Mouse (Mus musculus) G1E-ER4 (cell line): ENCODE data around the gene Ifi203. TPM values are rescaled to one million over a fixed set of nuclear protein-coding genes. Genes with fewer than 3 reads are reported as not detected.
"Not testable (repeated sequence)": the region's sequence is repeated elsewhere in the genome, so short reads cannot be mapped to it uniquely, and the experiment has no call there.

Source experiments
- GATA1 ChIP-seq: IDR thresholded peaks from one replicate; pipeline ENCODE4 v1.8.0; 2012; ENCODE audit warnings: low read length, inconsistent platforms
- polyA plus RNA-seq: library from polyadenylated mRNA; stranded (reverse); fragments of >175 nt; gene quantifications from 2 replicates; pipeline ENCODE4 v1.2.3, GENCODE M21; 2012

The Ifi203 gene
- not detected in 2 replicates for polyA plus RNA-seq

DNA sequence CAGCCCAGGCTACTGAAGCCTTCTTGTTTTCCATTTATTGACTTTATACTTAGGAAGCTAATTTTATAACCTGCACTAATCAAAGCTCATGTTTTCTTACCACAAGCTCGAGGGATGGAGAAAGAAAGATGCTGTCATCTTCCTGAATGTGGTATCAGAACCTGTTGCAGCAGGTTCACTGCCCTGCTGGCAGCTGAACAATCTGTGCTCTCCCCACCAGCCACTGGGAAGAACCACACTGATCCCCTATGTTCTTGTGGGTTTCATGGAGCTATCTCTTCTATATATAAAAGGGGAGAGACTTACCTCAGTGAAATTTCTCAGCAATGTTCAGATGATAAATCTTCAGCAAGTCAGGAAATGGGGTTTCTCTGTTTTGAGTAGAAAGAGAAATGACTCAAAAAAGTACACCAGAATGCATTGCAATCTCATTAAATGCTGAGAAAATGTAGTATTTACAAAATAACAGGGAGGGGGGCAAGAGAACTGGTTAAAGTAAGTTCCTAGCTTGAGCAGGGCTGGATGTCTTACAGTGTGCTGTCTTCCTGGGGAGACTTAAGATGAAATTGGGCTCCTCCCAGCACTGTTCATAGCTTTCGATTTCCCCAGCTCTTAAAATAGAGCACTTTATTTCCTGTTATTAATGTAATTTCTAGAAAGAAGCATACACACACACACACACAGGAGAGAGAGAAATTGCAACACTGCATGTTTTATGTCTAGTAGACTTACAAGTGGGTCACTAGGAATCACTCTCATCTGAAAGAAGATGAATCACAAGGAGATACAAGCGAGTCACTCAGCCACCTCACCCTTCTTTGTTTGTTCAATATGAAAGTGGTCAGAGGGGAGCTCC lies at the start of gene Ifi203, which contains the start of gene Mndal:
TSS of gene Ifi203 (minus strand) at position 749 of the 856 bp plus-strand sequence.
TSS of gene Mndal (minus strand) at position 568 of the 856 bp plus-strand sequence.
- not testable (repeated sequence) for TF ChIP-seq GATA1

DNA sequence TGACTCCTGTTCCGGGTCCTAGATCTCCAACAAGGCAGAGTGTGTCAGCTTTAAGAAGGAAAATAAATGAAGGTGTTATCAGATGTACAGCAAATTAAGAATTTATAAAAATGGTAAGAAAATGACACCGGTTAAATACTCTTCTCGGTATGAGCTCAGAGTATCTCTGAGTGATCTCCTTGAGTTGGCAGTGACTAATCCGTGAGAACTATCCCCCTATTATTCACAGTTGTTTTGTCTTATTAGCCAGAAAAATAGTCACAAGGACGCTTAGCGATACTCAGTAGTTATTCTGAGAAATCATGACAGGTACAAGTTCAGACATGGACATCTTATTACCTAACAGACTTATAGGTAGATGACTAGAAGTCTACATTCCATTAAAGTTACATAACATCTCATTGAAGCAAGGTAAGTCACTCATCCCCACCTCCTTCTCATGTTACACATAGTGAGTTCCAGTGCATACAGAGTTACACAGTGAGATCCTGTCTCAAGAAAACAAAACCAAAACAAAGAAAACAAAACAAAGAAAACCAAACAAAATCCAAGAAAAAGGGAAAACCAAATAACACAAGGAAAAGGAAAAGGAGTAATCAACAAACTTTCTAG lies 40.3 kb upstream of the Ifi203 start, which contains the start of gene Ifi202b:
TSS of gene Ifi202b (minus strand) at position 51 of the 612 bp plus-strand sequence.
- TF ChIP-seq GATA1: not testable (repeated sequence)

DNA sequence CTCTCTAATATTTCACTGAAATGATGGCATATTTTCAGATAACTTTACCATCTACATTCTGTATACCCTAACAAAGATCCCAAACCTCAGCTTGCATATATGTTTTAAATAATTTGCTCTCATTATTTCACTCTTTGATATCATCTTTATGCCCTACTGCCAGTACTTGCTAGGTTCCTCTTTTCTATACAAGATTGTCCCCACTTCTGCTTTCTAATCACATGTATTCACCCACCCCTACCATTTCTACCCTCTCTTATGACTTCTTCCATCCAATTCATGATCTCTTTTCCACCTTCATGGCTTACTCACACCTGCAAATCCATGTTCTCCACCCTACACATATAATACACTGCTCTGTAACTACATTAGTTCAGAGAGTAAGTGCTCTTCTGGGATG lies 35.1 kb upstream of the Ifi203 start:
- TF ChIP-seq GATA1: no peak

DNA sequence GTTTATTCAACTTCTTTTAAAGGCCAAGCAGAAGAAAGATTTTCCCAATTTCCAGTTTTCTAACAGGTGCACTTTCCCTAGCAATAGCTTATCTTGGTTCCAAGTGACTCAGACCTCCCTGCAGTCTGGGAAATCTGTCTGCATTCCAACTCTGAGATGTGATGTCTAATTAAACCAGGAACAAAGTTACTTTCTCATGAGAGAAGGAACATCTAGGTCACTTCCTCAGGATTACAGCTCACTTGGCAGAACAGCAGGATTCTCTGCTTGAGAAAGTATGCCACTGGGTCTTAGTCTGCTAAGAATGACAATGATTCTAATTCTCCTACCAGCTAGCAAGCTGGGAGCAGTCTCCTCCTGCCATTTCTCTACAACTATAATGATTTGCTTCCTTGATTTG lies 30.6 kb upstream of the Ifi203 start:
- TF ChIP-seq GATA1: no peak

DNA sequence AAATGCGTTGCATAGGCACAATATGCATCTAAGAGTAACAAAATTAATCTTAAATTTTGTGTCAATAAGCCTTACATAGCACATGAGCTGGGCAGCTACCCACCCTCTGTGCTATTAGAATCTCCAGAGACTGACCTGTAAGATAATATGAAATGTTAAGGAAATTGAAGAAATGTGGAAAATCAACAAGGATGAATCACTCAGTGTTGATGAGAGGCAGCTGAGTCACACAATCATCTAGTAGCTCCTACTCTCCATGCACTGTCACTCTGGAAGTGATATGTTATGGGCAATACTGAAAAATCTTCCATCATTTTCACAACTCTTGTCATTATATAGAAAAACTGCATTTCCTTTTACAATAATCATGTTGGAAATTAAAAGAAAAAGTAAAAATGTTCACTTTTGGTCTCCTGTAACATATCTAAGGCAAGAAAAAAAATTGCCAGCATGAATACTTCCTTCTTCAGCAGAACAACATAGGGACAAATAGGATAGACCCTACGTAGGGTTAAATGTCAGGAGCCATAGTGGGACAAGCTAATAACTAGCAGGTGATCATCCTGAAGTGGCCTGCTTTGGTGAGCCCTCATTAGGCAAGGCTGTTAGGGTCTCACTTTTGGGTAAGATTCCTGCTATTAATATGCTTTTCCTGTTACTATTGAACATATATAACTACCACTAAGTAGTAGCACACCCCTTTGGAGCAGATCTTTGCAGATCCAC lies 12.8 kb upstream of the Ifi203 start:
- no peak for TF ChIP-seq GATA1

DNA sequence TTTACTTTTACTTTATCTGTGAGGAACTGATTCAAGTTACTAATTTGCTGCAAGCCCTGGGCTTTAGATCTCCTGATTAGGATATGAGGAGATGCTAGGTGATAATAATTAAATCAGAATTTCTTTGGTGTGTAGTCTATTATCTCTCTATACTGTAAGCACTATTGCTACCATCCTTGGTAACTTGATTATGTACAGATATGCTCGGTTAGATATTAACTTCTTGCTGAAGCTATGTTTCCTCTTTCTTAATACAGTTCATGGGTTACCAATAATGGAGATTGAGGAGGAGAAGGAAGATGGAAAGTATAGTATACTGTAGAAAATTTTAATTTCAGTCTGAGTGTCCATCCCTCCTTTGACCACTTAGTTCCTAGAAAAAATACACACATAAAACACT lies 11.1 kb upstream of the Ifi203 start:
- no peak for TF ChIP-seq GATA1

DNA sequence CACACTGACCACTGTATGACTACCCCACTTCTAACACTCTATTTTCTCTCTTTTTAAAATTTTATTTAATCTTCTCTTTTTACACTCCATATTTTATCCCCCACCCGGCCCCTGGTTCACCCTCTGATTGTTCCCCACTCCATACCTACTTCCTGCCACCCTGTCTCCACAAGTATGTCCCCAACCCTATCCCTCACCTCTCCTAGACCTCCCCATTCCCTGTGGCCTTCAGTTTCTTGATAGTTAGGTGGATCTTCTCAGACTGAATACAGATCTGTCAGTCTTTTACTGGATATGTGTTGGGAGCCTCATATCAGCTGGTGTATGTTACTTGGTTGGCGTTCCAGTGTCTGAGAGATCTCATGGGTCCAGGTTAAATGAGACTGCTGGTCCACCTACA lies 27.9 kb downstream of the Ifi203 start:
- TF ChIP-seq GATA1: no peak

DNA sequence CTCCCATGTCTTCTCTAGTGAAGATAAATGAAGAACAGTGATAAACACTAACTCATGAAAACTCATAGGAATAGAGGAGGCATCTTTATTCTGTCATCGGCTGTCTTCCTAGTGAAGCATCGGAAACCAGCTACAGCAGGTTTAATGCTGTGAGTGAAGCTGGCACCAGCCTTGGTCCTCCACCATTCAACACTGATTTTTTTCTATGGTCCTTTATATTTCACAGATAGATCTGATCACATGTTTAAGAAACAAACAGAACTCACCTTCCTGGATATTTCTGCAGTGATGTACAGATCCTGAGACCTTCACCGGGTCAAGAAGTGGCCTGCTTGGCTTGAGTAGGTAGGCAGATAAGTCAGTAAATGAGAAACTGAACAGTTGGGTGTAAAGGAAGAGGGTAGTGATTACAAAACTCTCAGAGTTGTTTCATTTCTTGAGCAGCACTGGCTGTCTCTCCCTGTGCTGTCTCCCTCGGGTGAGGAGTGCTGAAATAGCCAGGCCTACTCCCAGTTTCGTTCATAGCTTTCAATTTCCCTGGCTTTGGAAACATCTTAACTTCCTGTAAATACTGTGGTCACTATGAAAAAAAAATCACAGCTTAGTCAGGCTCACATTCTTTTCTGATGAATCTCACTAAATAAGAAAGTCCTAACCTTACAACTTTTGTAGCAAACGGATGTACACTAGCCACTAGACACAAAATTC lies 29.8 kb downstream of the Ifi203 start, which contains the start of gene Ifi211:
TSS of gene Ifi211 (minus strand) at position 499 of the 708 bp plus-strand sequence.
- not testable (repeated sequence) for TF ChIP-seq GATA1

DNA sequence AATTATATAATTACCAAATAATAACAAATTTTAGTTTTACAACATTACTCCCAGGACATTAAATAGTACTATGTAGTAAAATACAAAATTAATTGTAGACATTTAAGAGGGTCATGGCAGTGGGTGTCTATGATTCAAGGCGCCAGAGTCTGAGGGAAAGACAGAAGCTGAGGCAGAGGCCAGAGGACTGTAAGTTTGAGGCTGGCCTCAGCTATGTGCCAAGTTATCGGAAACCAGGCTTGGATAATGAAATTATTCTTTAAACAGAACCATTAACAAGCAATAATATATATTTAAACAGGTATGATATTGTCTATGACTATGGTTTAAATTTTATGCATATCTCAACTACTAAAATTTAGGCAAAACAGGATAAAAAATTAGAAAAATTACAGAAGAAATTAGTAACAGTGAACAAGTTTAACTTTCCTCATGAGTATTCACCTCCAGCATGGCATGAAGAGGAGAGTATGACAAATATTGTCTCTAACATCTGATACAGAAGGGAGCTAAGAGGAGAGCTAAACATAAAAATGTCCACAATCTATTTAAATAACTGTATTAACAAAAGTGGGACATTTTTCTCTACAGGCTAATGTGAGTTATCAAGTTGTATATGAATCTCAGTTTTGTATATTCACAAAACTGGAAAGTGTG lies 30.5 kb downstream of the Ifi203 start:
- no peak for TF ChIP-seq GATA1

Other genes starting within 250 kb of the Ifi203 start
- gene Ifi207, start 200.9 kb downstream of the Ifi203 start, polyA plus RNA-seq: not detected in 2 replicates
- gene Ifi204, start 175.7 kb downstream of the Ifi203 start, polyA plus RNA-seq: not detected in 2 replicates
- gene Ifi211, start 29.6 kb downstream of the Ifi203 start, polyA plus RNA-seq: not detected in 2 replicates
- gene Mndal, start 181 bp downstream of the Ifi203 start, polyA plus RNA-seq: not detected in 2 replicates
- not detected in 2 replicates for gene Ifi202b, start 40.1 kb upstream of the Ifi203 start, polyA plus RNA-seq
- gene Ifi205, start 89.1 kb upstream of the Ifi203 start, polyA plus RNA-seq: not detected in 2 replicates
- gene Olfr433, start 98.0 kb upstream of the Ifi203 start, polyA plus RNA-seq: not detected in 2 replicates
- gene Olfr432, start 106.5 kb upstream of the Ifi203 start, polyA plus RNA-seq: not detected in 2 replicates
- not detected in 2 replicates for gene Olfr430, start 123.9 kb upstream of the Ifi203 start, polyA plus RNA-seq
- not detected in 2 replicates for gene Olfr429, start 141.7 kb upstream of the Ifi203 start, polyA plus RNA-seq
- not detected in 2 replicates for gene Olfr427, start 154.2 kb upstream of the Ifi203 start, polyA plus RNA-seq
- gene Olfr231, start 178.5 kb upstream of the Ifi203 start, polyA plus RNA-seq: not detected in 2 replicates
- gene Olfr424, start 188.8 kb upstream of the Ifi203 start, polyA plus RNA-seq: not detected in 2 replicates
- gene Olfr420, start 213.0 kb upstream of the Ifi203 start, polyA plus RNA-seq: not detected in 2 replicates
- gene Spta1, start 230.1 kb upstream of the Ifi203 start, polyA plus RNA-seq: 2.9 and 3.0 TPM in 2 replicates